Mouse (Mus musculus) left cerebral cortex, postnatal 25 days (tissue): ENCODE data around the gene Ndufb6. TPM values are rescaled to one million over a fixed set of nuclear protein-coding genes. Genes with fewer than 3 reads are reported as not detected.
A peak's percentile ranks its signal among the peaks of the same experiment; 100 is the strongest.

Experiments
- DNase-seq, 2 experiments: peaks; one replicate each; pipeline ENCODE4 v3.0.0; 2022; ENCODE audit warnings: low spot score in 2 of 2, mixed read lengths in 1 of 2
- intact Hi-C: fragments of 180-260 bp; cut with DNase I; formaldehyde crosslinking; loops from one replicate; pipeline ENCODE4 v1.15.1; 2025
- total RNA-seq, 2 experiments: library from RNA; stranded (reverse); gene quantifications; 2 replicates each; pipeline ENCODE4 v1.2.3; 2021

The Ndufb6 gene
- total RNA-seq, 2 experiments from 2014 or later, result 183 to 190 TPM

GRCm38 (mm10) chr4:40268204-40268813 is 10.9 kb downstream of the Ndufb6 start:
- intact Hi-C loops, result loop anchor here (2.0 kb wide), 1 partner anchor 126 kb away; the partner anchor contains the start of gene Aco1
- DNase-seq, result peak; percentile 90 to 92

GRCm38 (mm10) chr4:40267681-40268080 is 11.5 kb downstream of the Ndufb6 start:
- intact Hi-C loops, result loop anchor here (2.0 kb wide), 1 partner anchor 125 kb away; the partner anchor contains the start of gene Aco1
- peak; percentile 9 to 13 for DNase-seq

- no peak for DNase-seq
Measured at GRCm38 (mm10) chr4:40264321-40264720, 14.9 kb downstream of the Ndufb6 start.

GRCm38 (mm10) chr4:40254385-40255103 is 24.7 kb downstream of the Ndufb6 start:
- intact Hi-C loops, result no loop called here
- no peak for DNase-seq

More at GRCm38 (mm10) chr4:40264321-40264720, 14.9 kb downstream of the Ndufb6 start:
- intact Hi-C loops, result no loop called here

- no peak for DNase-seq
- intact Hi-C loops, result no loop called here
Measured at GRCm38 (mm10) chr4:40253766-40254165, 25.5 kb downstream of the Ndufb6 start.

- DNase-seq, result no peak
- intact Hi-C loops, result no loop called here
Measured at GRCm38 (mm10) chr4:40250984-40251383, 28.2 kb downstream of the Ndufb6 start.

- intact Hi-C loops, result no loop called here
- DNase-seq, result no peak
Measured at GRCm38 (mm10) chr4:40244035-40244434, 35.2 kb downstream of the Ndufb6 start.

- intact Hi-C loops, result no loop called here
- no peak for DNase-seq
Measured at GRCm38 (mm10) chr4:40243006-40243405, 36.2 kb downstream of the Ndufb6 start.

- DNase-seq, result no peak
- intact Hi-C loops, result no loop called here
Measured at GRCm38 (mm10) chr4:40241928-40242327, 37.3 kb downstream of the Ndufb6 start.

- intact Hi-C loops, result no loop called here
- no peak for DNase-seq
Measured at GRCm38 (mm10) chr4:40240272-40240744, 38.9 kb downstream of the Ndufb6 start.

- intact Hi-C loops, result no loop called here
- peak in 1 of 2 experiments; percentile 7 for DNase-seq
Measured at GRCm38 (mm10) chr4:40239409-40240271, 39.6 kb downstream of the Ndufb6 start, which contains the start of gene Ddx58. Gene Ddx58 (minus strand): TSS chr4:40239828.

GRCm38 (mm10) chr4:40238483-40239408 is 40.5 kb downstream of the Ndufb6 start:
- intact Hi-C loops, result no loop called here
- peak in 1 of 2 experiments; percentile 5 for DNase-seq

GRCm38 (mm10) chr4:40236829-40237228 is 42.4 kb downstream of the Ndufb6 start:
- no peak for DNase-seq
- intact Hi-C loops, result loop anchor here (1.0 kb wide), 1 partner anchor 48 kb away; no protein-coding TSS in a partner anchor

- no peak for DNase-seq
- intact Hi-C loops, result no loop called here
Measured at GRCm38 (mm10) chr4:40234256-40234655, 45.0 kb downstream of the Ndufb6 start.

GRCm38 (mm10) chr4:40233062-40233664 is 46.1 kb downstream of the Ndufb6 start:
- DNase-seq, result no peak
- intact Hi-C loops, result no loop called here

GRCm38 (mm10) chr4:40229723-40230122 is 49.5 kb downstream of the Ndufb6 start:
- intact Hi-C loops, result no loop called here
- no peak for DNase-seq

GRCm38 (mm10) chr4:40227886-40228285 is 51.3 kb downstream of the Ndufb6 start:
- intact Hi-C loops, result no loop called here
- DNase-seq, result no peak

- intact Hi-C loops, result no loop called here
- no peak for DNase-seq
Measured at GRCm38 (mm10) chr4:40227131-40227530, 52.1 kb downstream of the Ndufb6 start.
